Mouse (Mus musculus) embryonic facial prominence, embryonic 11.5 days (tissue): Measurements from ENCODE around the gene Sufu. TPM values are rescaled to one million over a fixed set of nuclear protein-coding genes. Genes with fewer than 3 reads are reported as not detected.
A peak's percentile ranks its signal among the peaks of the same experiment; 100 is the strongest.

Experiments used
- ATAC-seq: fragments of 200-750 bp; cut with Nextera tagmentation; replicated peaks from 2 replicates; pipeline ENCODE4 v1.8.0; 2017; ENCODE audit warnings: low read depth; ENCODE audit not compliant: insufficient number of reproducible peaks, low FRiP score, low TSS enrichment
- DNase-seq: peaks from one replicate; pipeline ENCODE4 v3.0.0-alpha.2; 2015; ENCODE audit warnings: low spot score
- H3K27ac ChIP-seq: fragments of 300-500 bp; sonication (generic); replicated peaks from 2 replicates; pipeline ENCODE4 v1.5.1; 2014; ENCODE audit warnings: mild to moderate bottlenecking, low read depth, low read length, control low read depth
- H3K27me3 ChIP-seq: fragments of 300-500 bp; sonication (generic); 2 replicates; pipeline ENCODE4 v1.6.1; 2014; ENCODE audit warnings: mild to moderate bottlenecking, low read length, moderate library complexity, mixed read lengths; ENCODE audit not compliant: control insufficient read depth, insufficient read depth
- H3K36me3 ChIP-seq: fragments of 300-500 bp; sonication (generic); replicated peaks from 2 replicates; pipeline ENCODE4 v1.6.1; 2014; ENCODE audit warnings: low read depth, mild to moderate bottlenecking, low read length, moderate library complexity, mixed read lengths; ENCODE audit not compliant: control insufficient read depth, insufficient read depth
- H3K4me1 ChIP-seq: fragments of 300-500 bp; sonication (generic); 2 replicates; pipeline ENCODE4 v1.6.1; 2014; ENCODE audit warnings: low read length, mixed read lengths; ENCODE audit not compliant: control insufficient read depth, insufficient read depth
- H3K4me2 ChIP-seq: fragments of 300-500 bp; sonication (generic); 2 replicates; pipeline ENCODE4 v1.6.1; 2014; ENCODE audit warnings: low read depth, mild to moderate bottlenecking, control low read depth, low read length, moderate library complexity
- H3K4me3 ChIP-seq: fragments of 300-500 bp; sonication (generic); 2 replicates; pipeline ENCODE4 v1.5.1; 2014; ENCODE audit warnings: low read depth, low read length, control low read depth
- H3K9ac ChIP-seq: fragments of 300-500 bp; sonication (generic); replicated peaks from 2 replicates; pipeline ENCODE4 v1.6.1; 2014; ENCODE audit warnings: mild to moderate bottlenecking, control low read depth, low read length
- H3K9me3 ChIP-seq: fragments of 300-500 bp; sonication (generic); replicated peaks from 2 replicates; pipeline ENCODE4 v1.6.1; 2016; ENCODE audit warnings: mild to moderate bottlenecking, low read length, inconsistent platforms, mixed read lengths; ENCODE audit not compliant: control insufficient read depth
- whole genome bisulfite sequencing: fragments of 180-500 bp; shearing (Covaris S2); extraction: QIAGEN DNeasy Blood & Tissue Kit; methylation state at CpG from one replicate; pipeline ENCODE4 v1.1.7; 2014; 5-methylcytosine and 5-hydroxymethylcytosine counted together
- polyA plus RNA-seq: library from polyadenylated mRNA; unstranded; fragments of >200 nt; fragmentation: Nextera tagmentation; extraction: Ambion mirVana; gene quantifications from 2 replicates; pipeline ENCODE4 v1.2.1, GENCODE M21; 2014

Gene Sufu
- polyA plus RNA-seq, 1 experiment from 2014 or later = 32.7 TPM

- peak overlapping the region; percentile 94 for H3K4me2 ChIP-seq
- WGBS = under 1% methylated on average over 21 of the region's 21 CpGs
- peak overlapping the region; percentile 97 for H3K9ac ChIP-seq
- H3K9me3 ChIP-seq = no peaks in the 10 kb centered on the region
- peaks cover 3% of the 10 kb centered on the region for H3K4me1 ChIP-seq
- no peaks in the 10 kb centered on the region for H3K27me3 ChIP-seq
- H3K4me3 ChIP-seq = peak overlapping the region; percentile 93
- peak; percentile 70 for DNase-seq
- H3K36me3 ChIP-seq = no peaks in the 10 kb centered on the region; the same call in none of the 2 replicates
- peak overlapping the region; percentile 97 for H3K27ac ChIP-seq
- peak; percentile 19; the same call in 1 of the 2 replicates for ATAC-seq
Measured at GRCm38 (mm10) chr19:46503351-46504084, 106.8 kb downstream of the Sufu start.

DNA sequence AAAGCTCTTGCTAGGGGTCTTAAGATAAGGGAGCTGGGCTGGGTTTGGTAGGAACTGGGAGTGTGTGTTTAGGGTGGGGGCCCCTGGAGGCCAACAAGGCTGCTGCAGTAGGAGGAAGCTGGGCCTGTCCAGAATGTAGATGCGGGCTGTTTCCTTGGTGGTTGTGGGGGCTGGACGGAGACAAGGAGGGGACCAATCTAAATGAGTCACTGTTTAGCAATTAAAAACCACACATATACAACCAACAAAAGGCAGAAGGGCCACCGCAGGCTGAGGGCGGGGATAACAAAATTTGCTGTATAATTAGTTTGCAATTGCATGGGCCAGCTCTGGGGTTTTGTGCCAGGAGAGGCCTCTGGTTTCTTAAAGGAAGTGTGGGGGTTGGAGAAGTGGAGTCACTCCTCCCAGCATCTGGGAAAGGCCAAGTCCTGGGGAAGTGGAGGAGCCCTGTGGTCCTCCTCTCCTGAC is 107.4 kb downstream of the Sufu start:
- Histone ChIP-seq H3K36me3 (no peaks in the 10 kb centered on the region; the same call in none of the 2 replicates), H3K4me3 (peak overlapping the region; percentile 93), H3K4me1 (peaks cover 3% of the 10 kb centered on the region), H3K27me3 (no peaks in the 10 kb centered on the region), H3K27ac (peak overlapping the region; percentile 97), H3K9ac (peak overlapping the region; percentile 97), H3K9me3 (no peaks in the 10 kb centered on the region), H3K4me2 (peak overlapping the region; percentile 94)
- 4% methylated on average over 4 of the region's 4 CpGs for WGBS
- ATAC-seq (no peak; the same call in 1 of the 2 replicates), DNase-seq (peak; percentile 43)

DNA sequence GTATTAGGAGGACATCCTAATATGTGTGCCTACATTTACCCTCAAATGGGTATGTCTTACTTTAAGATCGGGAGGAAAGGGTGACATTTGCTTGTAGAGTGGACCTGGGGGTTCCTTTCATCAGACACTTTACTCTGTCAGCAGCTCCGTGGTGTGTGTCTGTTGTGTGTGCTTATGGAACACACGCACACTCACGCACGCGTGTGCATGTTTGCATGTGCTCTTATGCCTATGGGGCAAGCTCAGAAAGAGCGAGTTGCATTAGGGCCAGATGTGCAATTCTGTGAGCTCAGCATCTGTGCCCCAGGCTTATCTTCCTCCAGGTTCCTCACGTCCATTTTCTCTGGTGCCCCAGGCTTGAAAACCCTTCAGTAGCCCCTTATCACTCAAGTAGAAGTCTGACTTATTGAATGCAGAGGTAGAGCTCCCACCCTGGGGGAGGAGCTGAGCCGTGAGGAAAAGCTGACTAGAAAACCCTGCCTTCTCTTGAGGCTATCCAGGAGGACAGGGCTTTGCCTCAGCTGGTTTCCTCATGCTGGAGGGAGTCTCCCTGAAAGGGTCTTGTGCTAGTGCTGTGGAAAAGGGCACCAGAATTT is 108.2 kb downstream of the Sufu start:
- H3K9me3 ChIP-seq = no peaks in the 10 kb centered on the region
- 58% methylated on average over 9 of the region's 9 CpGs for WGBS
- peak overlapping the region; percentile 94 for H3K4me2 ChIP-seq
- H3K4me1 ChIP-seq = peaks cover 3% of the 10 kb centered on the region
- no peaks in the 10 kb centered on the region; the same call in none of the 2 replicates for H3K36me3 ChIP-seq
- DNase-seq (no peak), ATAC-seq (no peak)
- peak overlapping the region; percentile 93; the same call in 1 of the 2 replicates for H3K4me3 ChIP-seq
- H3K9ac ChIP-seq = no peak overlapping the region; the same call in 1 of the 2 replicates
- no peak overlapping the region; the same call in 1 of the 2 replicates for H3K27ac ChIP-seq
- no peaks in the 10 kb centered on the region for H3K27me3 ChIP-seq

GRCm38 (mm10) chr19:46505646-46506371 is 109.1 kb downstream of the Sufu start:
- DNase-seq (no peak), ATAC-seq (no peak)
- WGBS = 85% methylated on average over 8 of the region's 8 CpGs
- Histone ChIP-seq H3K27ac (no peak overlapping the region), H3K36me3 (no peaks in the 10 kb centered on the region; the same call in none of the 2 replicates), H3K4me3 (no peak overlapping the region), H3K4me2 (no peak overlapping the region), H3K4me1 (peaks cover 3% of the 10 kb centered on the region), H3K9ac (no peak overlapping the region), H3K27me3 (no peaks in the 10 kb centered on the region), H3K9me3 (no peaks in the 10 kb centered on the region)

- no peaks in the 10 kb centered on the region for H3K9me3 ChIP-seq
- H3K4me2 ChIP-seq = peak overlapping the region; percentile 1; the same call in 1 of the 2 replicates
- H3K4me1 ChIP-seq = peaks cover 3% of the 10 kb centered on the region
- no peak overlapping the region for H3K27ac ChIP-seq
- H3K36me3 ChIP-seq = peaks cover 2% of the 10 kb centered on the region
- H3K4me3 ChIP-seq = no peak overlapping the region
- WGBS = 75% methylated on average over 3 of the region's 3 CpGs
- no peaks in the 10 kb centered on the region for H3K27me3 ChIP-seq
- no peak for DNase-seq
- H3K9ac ChIP-seq = peak overlapping the region; percentile 35; the same call in 1 of the 2 replicates
- ATAC-seq = no peak
Measured at GRCm38 (mm10) chr19:46506372-46506717, 109.6 kb downstream of the Sufu start.

DNA sequence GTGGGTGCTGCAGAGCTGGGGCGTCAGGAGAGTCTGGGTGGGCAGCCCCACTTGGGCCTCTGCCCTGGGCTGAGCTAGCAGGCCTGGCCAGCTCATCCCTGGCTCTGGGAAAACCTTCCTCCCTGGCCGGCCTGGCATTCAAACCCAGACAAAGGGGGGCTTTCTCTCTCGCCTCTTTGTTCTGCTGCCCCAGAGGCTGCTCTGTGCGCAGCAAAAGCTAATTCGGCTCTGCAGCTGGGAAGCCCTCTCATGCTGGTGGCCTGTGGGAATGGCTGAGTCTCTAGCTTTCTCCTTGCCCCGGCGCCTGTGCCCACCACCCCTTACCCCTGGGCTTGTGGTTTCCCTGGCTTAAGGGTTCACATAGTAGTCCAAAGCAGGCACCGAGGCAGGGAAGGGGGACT is 110.5 kb downstream of the Sufu start:
- Histone ChIP-seq H3K27ac (peak overlapping the region; percentile 42), H3K27me3 (no peaks in the 10 kb centered on the region), H3K4me2 (peak overlapping the region; percentile 11), H3K9me3 (no peaks in the 10 kb centered on the region), H3K4me3 (no peak overlapping the region), H3K4me1 (peaks cover 3% of the 10 kb centered on the region), H3K36me3 (peaks cover 3% of the 10 kb centered on the region), H3K9ac (peak overlapping the region; percentile 52)
- DNase-seq = peak; percentile 44
- 40% methylated on average over 8 of the region's 8 CpGs for WGBS
- ATAC-seq = no peak

- H3K36me3 ChIP-seq = peaks cover 3% of the 10 kb centered on the region
- no peak overlapping the region for H3K9ac ChIP-seq
- no peak overlapping the region for H3K4me2 ChIP-seq
Measured at GRCm38 (mm10) chr19:46507806-46508205, 111.1 kb downstream of the Sufu start.

More at GRCm38 (mm10) chr19:46507806-46508205, 111.1 kb downstream of the Sufu start:
- H3K27me3 ChIP-seq = no peaks in the 10 kb centered on the region
- DNase-seq = no peak
- no peak for ATAC-seq
- H3K9me3 ChIP-seq = no peaks in the 10 kb centered on the region
- H3K27ac ChIP-seq = no peak overlapping the region
- H3K4me3 ChIP-seq = no peak overlapping the region
- H3K4me1 ChIP-seq = peaks cover 3% of the 10 kb centered on the region
- WGBS = 92% methylated on average over 1 of the region's 1 CpGs
